Mouse (Mus musculus) hindbrain, embryonic 13.5 days (tissue): ENCODE results near the gene Gm3625. TPM values are rescaled to one million over a fixed set of nuclear protein-coding genes. Genes with fewer than 3 reads are reported as not detected.
A peak's percentile ranks its signal among the peaks of the same experiment; 100 is the strongest.

Experiments
- ATAC-seq: fragments of 200-750 bp; cut with Nextera tagmentation; 2 replicates; pipeline ENCODE4 v1.8.0; 2017; ENCODE audit warnings: moderate TSS enrichment; ENCODE audit not compliant: low FRiP score
- H3K27ac ChIP-seq: fragments of 300-500 bp; sonication (generic); 2 replicates; pipeline ENCODE4 v1.5.1; 2015; ENCODE audit warnings: inconsistent platforms, mild to moderate bottlenecking, moderate library complexity
- H3K27me3 ChIP-seq: fragments of 300-500 bp; sonication (generic); 2 replicates; pipeline ENCODE4 v1.6.1; 2015; ENCODE audit warnings: mild to moderate bottlenecking, inconsistent platforms
- H3K36me3 ChIP-seq: fragments of 300-500 bp; sonication (generic); 2 replicates; pipeline ENCODE4 v1.6.1; 2015; ENCODE audit warnings: mild to moderate bottlenecking, inconsistent platforms
- H3K4me1 ChIP-seq: fragments of 300-500 bp; sonication (generic); replicated peaks from 2 replicates; pipeline ENCODE4 v1.6.1; 2015; ENCODE audit warnings: inconsistent platforms
- H3K4me2 ChIP-seq: fragments of 300-500 bp; sonication (generic); 2 replicates; pipeline ENCODE4 v1.6.1; 2015; ENCODE audit warnings: inconsistent platforms, mild to moderate bottlenecking, moderate library complexity
- H3K4me3 ChIP-seq: fragments of 300-500 bp; sonication (generic); 2 replicates; pipeline ENCODE4 v1.5.1; 2015; ENCODE audit warnings: mild to moderate bottlenecking, inconsistent platforms
- H3K9ac ChIP-seq: fragments of 300-500 bp; sonication (generic); 2 replicates; pipeline ENCODE4 v1.6.1; 2015; ENCODE audit warnings: mild to moderate bottlenecking, inconsistent platforms
- H3K9me3 ChIP-seq: fragments of 300-500 bp; sonication (generic); 2 replicates; pipeline ENCODE4 v1.6.1; 2016; ENCODE audit warnings: inconsistent platforms
- WGBS: fragments of 180-500 bp; shearing (Covaris S2); methylation state at CpG from one replicate; pipeline ENCODE4 v1.1.7; 2015; 5-methylcytosine and 5-hydroxymethylcytosine counted together
- polyA plus RNA-seq: library from polyadenylated mRNA; unstranded; fragments of >200 nt; fragmentation: Nextera tagmentation; extraction: Ambion mirVana; gene quantifications from 2 replicates; pipeline ENCODE4 v1.2.1, GENCODE M21; 2015

Gm3625 gene
- not detected in 2 replicates for polyA plus RNA-seq

DNA sequence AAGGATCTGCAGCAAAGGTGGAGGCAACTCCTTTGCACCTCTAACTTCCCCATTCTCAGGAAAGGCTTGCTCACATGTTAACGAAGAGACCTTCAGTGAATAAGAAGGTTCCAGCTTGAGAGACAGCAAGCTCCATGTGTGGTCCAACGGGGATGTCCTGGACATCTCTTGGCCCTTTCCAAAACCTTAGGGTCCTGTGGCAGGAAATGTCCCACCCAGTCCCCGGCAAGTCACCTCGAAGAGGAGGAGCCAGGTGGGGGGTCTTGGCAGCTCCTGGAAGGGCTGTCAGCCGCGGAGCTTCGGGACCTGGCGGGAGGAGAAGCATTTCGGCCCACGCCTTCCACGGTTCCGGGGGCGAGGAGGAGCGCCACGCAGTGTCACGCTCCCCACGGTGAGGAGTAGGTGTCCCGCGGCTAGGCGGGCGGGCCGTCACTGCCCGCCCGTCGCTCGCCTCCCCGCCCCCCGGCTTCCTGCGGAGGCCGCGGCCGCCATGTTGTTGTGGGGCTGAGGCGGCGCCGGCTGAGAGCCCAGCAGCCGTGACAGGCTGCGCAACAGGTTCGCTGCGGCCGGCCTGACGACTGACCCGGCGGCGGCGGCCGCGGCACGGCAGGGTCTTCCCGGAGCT, at the start of gene Gm3625, which contains the start of gene Itsn2:
Gene Gm3625 (minus strand): TSS at position 387 of the 625 bp plus-strand sequence.
Gene Itsn2 (plus strand): TSS at position 98 of the 625 bp plus-strand sequence.
- Histone ChIP-seq H3K9ac (peak within 1 kb of the TSS; percentile 87), H3K27ac (peak within 1 kb of the TSS; percentile 70), H3K4me1 (peaks cover 14% of the 10 kb centered on the region), H3K36me3 (no peaks in the 10 kb centered on the region), H3K9me3 (no peaks in the 10 kb centered on the region), H3K27me3 (peaks cover 9% of the 10 kb centered on the region; the same call in 1 of the 2 replicates), H3K4me3 (peak within 1 kb of the TSS; percentile 85), H3K4me2 (peak within 1 kb of the TSS; percentile 77)
- under 1% methylated on average over 46 of the region's 49 CpGs for WGBS
- ATAC-seq = peak; percentile 92

GRCm38 (mm10) chr12:4640737-4641136, 48.0 kb upstream of the Gm3625 start:
- Histone ChIP-seq H3K4me1 (no peaks in the 10 kb centered on the region), H3K9me3 (no peaks in the 10 kb centered on the region), H3K4me2 (no peak overlapping the region), H3K4me3 (no peak overlapping the region), H3K9ac (no peak overlapping the region), H3K36me3 (peaks cover 42% of the 10 kb centered on the region), H3K27ac (no peak overlapping the region), H3K27me3 (no peaks in the 10 kb centered on the region)
- WGBS = 100% methylated on average over 1 of the region's 1 CpGs
- ATAC-seq = no peak

DNA sequence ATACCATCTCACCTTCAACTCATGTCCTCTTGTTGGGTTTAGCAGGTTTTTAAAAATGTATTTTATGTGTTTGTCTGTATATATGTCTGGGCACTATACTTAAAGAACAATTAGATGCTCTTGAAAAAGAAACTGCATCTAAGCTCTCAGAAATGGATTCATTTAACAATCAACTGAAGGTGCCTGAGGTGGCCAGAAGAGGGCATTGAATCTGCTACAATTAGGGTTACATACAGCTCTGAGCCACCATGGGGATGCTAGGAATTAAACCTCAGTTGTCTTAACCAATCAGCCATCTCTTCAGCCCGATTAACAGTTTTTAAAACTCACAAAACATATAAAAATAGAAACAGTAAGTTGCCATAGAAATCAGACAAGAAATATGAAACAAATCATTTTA, 45.7 kb upstream of the Gm3625 start:
- Histone ChIP-seq H3K9me3 (no peaks in the 10 kb centered on the region), H3K36me3 (peaks cover 51% of the 10 kb centered on the region), H3K27me3 (no peaks in the 10 kb centered on the region), H3K4me1 (no peaks in the 10 kb centered on the region), H3K4me2 (no peak overlapping the region), H3K9ac (no peak overlapping the region), H3K27ac (no peak overlapping the region), H3K4me3 (no peak overlapping the region)
- 95% methylated on average over 1 of the region's 1 CpGs for WGBS
- ATAC-seq = no peak

- no peaks in the 10 kb centered on the region for H3K4me1 ChIP-seq
- 80% methylated on average over 8 of the region's 8 CpGs for WGBS
- H3K9ac ChIP-seq = no peak overlapping the region
- no peaks in the 10 kb centered on the region for H3K27me3 ChIP-seq
- H3K4me2 ChIP-seq = no peak overlapping the region
- H3K36me3 ChIP-seq = peaks cover 48% of the 10 kb centered on the region
- H3K4me3 ChIP-seq = no peak overlapping the region
- ATAC-seq = no peak
- H3K9me3 ChIP-seq = no peaks in the 10 kb centered on the region
- no peak overlapping the region for H3K27ac ChIP-seq
These were observed 40.2 kb upstream of the Gm3625 start for GRCm38 (mm10) chr12:4632957-4633356.

- Histone ChIP-seq H3K27me3 (no peaks in the 10 kb centered on the region), H3K27ac (no peak overlapping the region), H3K9me3 (no peaks in the 10 kb centered on the region), H3K36me3 (no peaks in the 10 kb centered on the region), H3K4me1 (no peaks in the 10 kb centered on the region), H3K9ac (no peak overlapping the region), H3K4me2 (no peak overlapping the region), H3K4me3 (no peak overlapping the region)
- 88% methylated on average over 1 of the region's 1 CpGs for WGBS
- ATAC-seq = no peak
These were observed 31.5 kb upstream of the Gm3625 start for GRCm38 (mm10) chr12:4624201-4624600.

DNA sequence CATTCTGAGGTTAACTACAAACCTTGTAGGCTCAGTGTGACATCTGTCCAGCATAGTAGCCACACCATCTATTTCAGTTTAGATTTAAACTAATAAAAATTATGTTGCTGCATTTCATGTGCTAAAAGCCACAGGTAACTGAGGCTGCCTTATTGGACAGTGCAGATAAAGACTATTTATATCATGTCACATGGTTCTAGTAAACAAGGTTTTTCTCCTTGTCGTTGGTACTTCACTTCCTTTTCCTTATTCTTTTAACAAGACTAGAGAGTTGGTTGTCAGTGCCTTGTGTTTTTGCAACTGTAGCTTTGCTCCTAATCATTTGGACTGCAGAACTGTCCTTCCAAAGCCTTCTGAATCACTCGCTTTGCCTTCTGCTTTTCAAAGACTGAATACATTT, 22.0 kb upstream of the Gm3625 start:
- Histone ChIP-seq H3K4me2 (no peak overlapping the region), H3K27ac (no peak overlapping the region), H3K9ac (no peak overlapping the region), H3K36me3 (no peaks in the 10 kb centered on the region), H3K4me1 (no peaks in the 10 kb centered on the region), H3K9me3 (no peaks in the 10 kb centered on the region), H3K4me3 (no peak overlapping the region), H3K27me3 (no peaks in the 10 kb centered on the region)
- ATAC-seq = no peak
- 78% methylated on average over 2 of the region's 2 CpGs for WGBS

DNA sequence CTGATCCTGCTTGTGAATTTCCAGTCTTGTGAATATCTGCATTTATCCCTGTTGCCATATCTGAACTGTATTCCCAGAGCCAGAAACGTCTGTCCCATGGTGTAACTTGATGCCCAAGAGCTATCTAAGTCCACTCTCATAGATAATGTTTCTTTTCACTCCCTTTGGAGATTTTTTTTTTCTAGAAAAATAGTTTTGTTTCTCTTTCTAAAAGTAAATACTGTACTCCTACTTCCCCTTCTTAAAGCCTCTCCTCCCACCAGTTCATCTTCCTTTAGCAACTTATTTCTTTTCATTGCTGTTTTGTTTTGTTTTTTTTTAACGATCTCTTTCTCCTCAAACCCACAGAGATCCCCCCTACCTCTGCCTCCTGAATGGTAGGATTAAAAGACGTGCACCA, 13.9 kb upstream of the Gm3625 start:
- no peak overlapping the region for H3K4me3 ChIP-seq
- ATAC-seq = no peak
- H3K36me3 ChIP-seq = no peaks in the 10 kb centered on the region
- H3K9ac ChIP-seq = no peak overlapping the region
- H3K4me1 ChIP-seq = no peaks in the 10 kb centered on the region
- H3K9me3 ChIP-seq = no peaks in the 10 kb centered on the region
- no peaks in the 10 kb centered on the region for H3K27me3 ChIP-seq
- no peak overlapping the region for H3K4me2 ChIP-seq
- 59% methylated on average over 3 of the region's 3 CpGs for WGBS
- no peak overlapping the region for H3K27ac ChIP-seq

DNA sequence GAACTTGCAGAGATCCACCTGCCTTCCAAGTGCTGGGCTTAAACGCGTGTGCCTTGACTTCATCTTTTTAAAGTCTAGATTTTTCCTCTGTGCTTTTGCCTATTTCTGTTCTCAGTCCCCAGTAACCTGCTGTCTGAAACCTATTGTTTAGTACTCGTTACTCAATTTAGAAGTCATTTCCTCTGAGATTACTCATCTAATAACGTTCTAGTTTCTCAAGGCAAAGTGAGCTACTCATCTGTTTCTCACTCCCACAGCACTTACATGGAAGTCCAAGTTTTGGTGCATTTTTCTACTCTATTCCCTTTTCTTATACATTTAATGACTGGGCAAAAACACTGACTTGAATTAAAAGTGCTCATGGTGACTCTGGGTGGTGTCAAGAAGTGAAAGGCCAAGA, 7.0 kb upstream of the Gm3625 start:
- no peak overlapping the region for H3K4me2 ChIP-seq
- 81% methylated on average over 4 of the region's 4 CpGs for WGBS
- H3K4me1 ChIP-seq = no peaks in the 10 kb centered on the region
- ATAC-seq = no peak
- no peak overlapping the region for H3K27ac ChIP-seq
- H3K27me3 ChIP-seq = no peaks in the 10 kb centered on the region
- H3K9me3 ChIP-seq = no peaks in the 10 kb centered on the region
- H3K9ac ChIP-seq = no peak overlapping the region
- no peak overlapping the region for H3K4me3 ChIP-seq
- no peaks in the 10 kb centered on the region for H3K36me3 ChIP-seq

DNA sequence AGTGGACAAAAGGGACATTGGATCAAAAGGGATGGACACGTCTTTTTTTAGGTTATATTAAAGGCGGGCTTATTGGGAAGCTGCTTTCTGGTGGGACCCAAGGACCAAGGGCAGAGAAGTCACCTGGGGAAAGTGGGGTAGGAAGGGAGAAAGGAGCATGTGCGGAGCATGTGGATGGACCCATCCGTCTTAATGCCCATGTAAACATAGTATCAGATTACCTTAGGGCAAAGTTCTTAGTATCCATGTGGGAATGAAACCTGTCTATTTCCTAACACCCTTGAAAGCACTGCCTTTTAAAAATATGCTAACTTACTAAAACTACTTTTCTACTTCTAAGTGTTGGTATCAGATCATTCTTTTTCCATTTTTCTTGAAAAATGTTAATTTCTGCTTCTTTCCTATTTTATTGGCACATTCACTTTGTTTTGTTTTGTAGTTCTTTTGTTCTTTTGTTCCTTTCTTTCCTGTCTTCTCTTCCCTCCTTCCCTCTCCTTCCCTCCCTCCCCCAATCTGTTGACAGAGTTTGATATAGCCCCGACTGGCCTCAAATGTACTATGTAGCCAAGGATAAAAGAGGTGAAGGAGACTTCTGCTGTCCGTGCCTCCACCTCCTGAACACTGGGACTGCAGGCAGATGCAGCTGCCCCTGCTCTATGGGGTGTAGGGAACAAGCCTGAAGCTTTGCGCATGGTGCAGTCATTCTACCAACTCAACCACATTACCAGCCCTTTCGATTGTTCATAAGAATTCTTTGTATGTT, 6.1 kb upstream of the Gm3625 start:
- H3K4me3 ChIP-seq = no peak overlapping the region
- peaks cover 4% of the 10 kb centered on the region for H3K4me1 ChIP-seq
- no peaks in the 10 kb centered on the region for H3K9me3 ChIP-seq
- H3K36me3 ChIP-seq = no peaks in the 10 kb centered on the region
- no peak overlapping the region for H3K4me2 ChIP-seq
- no peak overlapping the region for H3K9ac ChIP-seq
- 0 out of 2 replicates have a peak, but pooled peaks cover 3% of the 10 kb centered on the region for H3K27me3 ChIP-seq
- ATAC-seq = no peak
- no peak overlapping the region for H3K27ac ChIP-seq
- 64% methylated on average over 8 of the region's 8 CpGs for WGBS

GRCm38 (mm10) chr12:4595055-4595454, 2.3 kb upstream of the Gm3625 start:
- WGBS = 84% methylated on average over 6 of the region's 6 CpGs
- ATAC-seq = no peak

DNA sequence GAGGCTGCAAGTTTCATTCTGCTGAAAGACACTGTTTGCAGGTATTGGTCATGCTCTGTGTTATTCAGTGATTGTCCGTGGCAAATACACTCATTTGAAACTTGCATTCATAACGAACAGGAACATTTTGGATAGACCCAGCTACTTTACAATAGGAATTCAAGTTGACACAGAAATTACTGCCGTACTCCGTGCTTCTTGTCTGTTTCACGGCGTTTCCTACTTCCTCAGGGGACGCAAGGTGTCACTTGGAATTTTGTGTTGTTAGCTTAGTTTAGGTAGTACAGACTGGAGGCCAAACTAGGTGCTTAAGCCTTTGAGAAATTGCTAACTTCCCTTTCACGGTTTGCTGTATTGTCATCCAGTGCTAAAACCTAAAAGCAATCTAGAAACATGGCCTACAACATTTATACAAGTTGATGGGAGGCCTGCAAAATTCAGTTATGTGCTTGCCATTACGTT, 1.2 kb upstream of the Gm3625 start:
- no peak overlapping the region for H3K27ac ChIP-seq
- H3K9me3 ChIP-seq = no peaks in the 10 kb centered on the region
- no peak for ATAC-seq
- H3K4me1 ChIP-seq = peaks cover 14% of the 10 kb centered on the region
- no peaks in the 10 kb centered on the region for H3K36me3 ChIP-seq
- peaks cover 9% of the 10 kb centered on the region; the same call in 1 of the 2 replicates for H3K27me3 ChIP-seq
- H3K4me2 ChIP-seq = peak overlapping the region; percentile 77
- H3K4me3 ChIP-seq = peak overlapping the region; percentile 85
- WGBS = 70% methylated on average over 9 of the region's 9 CpGs
- H3K9ac ChIP-seq = peak overlapping the region; percentile 87; the same call in 1 of the 2 replicates

More at GRCm38 (mm10) chr12:4595055-4595454, 2.3 kb upstream of the Gm3625 start:
- Histone ChIP-seq H3K9me3 (no peaks in the 10 kb centered on the region), H3K27me3 (peaks cover 9% of the 10 kb centered on the region; the same call in 1 of the 2 replicates), H3K36me3 (no peaks in the 10 kb centered on the region), H3K4me1 (peaks cover 14% of the 10 kb centered on the region), H3K27ac (no peak overlapping the region), H3K4me3 (no peak overlapping the region), H3K9ac (no peak overlapping the region), H3K4me2 (no peak overlapping the region)

- WGBS = under 1% methylated on average over 46 of the region's 80 CpGs
- peak overlapping the region; percentile 77 for H3K4me2 ChIP-seq
- H3K27me3 ChIP-seq = peaks cover 9% of the 10 kb centered on the region; the same call in 1 of the 2 replicates
- peaks cover 14% of the 10 kb centered on the region for H3K4me1 ChIP-seq
- H3K9me3 ChIP-seq = no peaks in the 10 kb centered on the region
- peak; percentile 84 for ATAC-seq
- no peaks in the 10 kb centered on the region for H3K36me3 ChIP-seq
- peak overlapping the region; percentile 85 for H3K4me3 ChIP-seq
- H3K27ac ChIP-seq = peak overlapping the region; percentile 70
- peak overlapping the region; percentile 87 for H3K9ac ChIP-seq
These were observed 621 bp upstream of the Gm3625 start for GRCm38 (mm10) chr12:4593166-4593929.
